Mouse (Mus musculus) CH12.LX (cell line): ENCODE results near the gene Myo16.

Experiments used
- EP300 ChIP-seq: IDR thresholded peaks from 2 replicates; pipeline ENCODE4 v1.6.1; 2011; ENCODE audit warnings: low read length, improper control_type of control experiment
- ZNF384 ChIP-seq: IDR thresholded peaks from 2 replicates; pipeline ENCODE4 v1.6.1; 2012; ENCODE audit warnings: low read depth, low read length, improper control_type of control experiment, inconsistent platforms

DNA sequence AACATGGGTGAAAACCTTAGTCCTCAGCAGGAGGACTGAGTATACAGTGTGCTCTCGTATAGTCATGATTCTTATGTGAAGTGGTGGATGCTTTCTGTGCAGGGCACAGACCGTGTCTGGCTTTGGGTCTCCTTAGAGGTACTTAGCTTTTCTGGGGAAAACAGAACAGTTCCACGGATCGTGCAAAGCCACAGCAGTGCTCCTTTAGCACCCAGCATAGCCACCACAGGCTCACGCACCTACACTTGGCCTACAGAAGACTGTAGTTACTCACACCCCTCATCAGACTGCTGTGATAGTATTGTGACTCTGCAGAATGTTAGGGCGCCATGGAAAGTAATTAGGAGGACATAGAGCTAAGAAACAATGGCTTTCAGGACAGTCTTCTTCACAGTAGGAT is 346.8 kb downstream of the Myo16 start:
- TF ChIP-seq EP300 = no peak
- TF ChIP-seq ZNF384 = no peak
